Mouse (Mus musculus): ENCODE results near the gene Ugt1a2. TPM values are rescaled to one million over a fixed set of nuclear protein-coding genes. Genes with fewer than 3 reads are reported as not detected.

Gene Ugt1a2
- polyA plus RNA-seq, 1 experiment from 2014 or later = not detected

GRCm38 (mm10) chr1:88206843-88207479 lies 6.6 kb downstream of the Ugt1a2 start:
- peaks cover 11% of the 10 kb centered on the region for H3K4me1 ChIP-seq
- H3K4me2 ChIP-seq = no peak overlapping the region
- no peaks in the 10 kb centered on the region; the same call in 1 of the 2 replicates for H3K27me3 ChIP-seq (replicated peaks)
- H3K4me3 ChIP-seq = no peak overlapping the region
- no peak overlapping the region; the same call in 1 of the 2 replicates for H3K27ac ChIP-seq (replicated peaks)
- H3K36me3 ChIP-seq = no peaks in the 10 kb centered on the region
- 52% methylated on average over 2 of the region's 2 CpGs for WGBS
- ATAC-seq (ENCODE audit: extremely low read depth, insufficient number of reproducible peaks, low FRiP score, low TSS enrichment) = no peak
- H3K9ac ChIP-seq = no peak overlapping the region
- peaks cover 8% of the 10 kb centered on the region for H3K9me3 ChIP-seq

DNA sequence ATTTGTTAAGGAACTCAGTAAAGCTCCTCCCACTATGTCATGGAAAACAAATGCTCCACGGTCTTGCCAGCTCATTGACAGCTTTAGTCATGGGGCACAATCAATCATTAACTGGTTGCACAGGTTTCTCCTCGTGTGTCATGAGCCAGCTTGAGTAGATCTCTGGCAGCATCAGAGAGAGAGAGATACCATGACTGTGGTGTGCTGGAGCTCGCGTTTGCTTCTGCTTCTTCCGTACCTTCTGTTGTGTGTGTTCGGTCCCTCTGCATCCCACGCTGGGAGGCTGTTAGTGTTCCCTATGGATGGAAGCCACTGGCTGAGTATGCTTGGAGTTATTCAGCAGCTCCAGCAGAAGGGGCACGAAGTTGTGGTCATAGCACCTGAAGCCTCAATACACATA lies 11.4 kb downstream of the Ugt1a2 start, which contains the start of gene Ugt1a1:
Ugt1a1 (plus strand) TSS at position 148 of the 400 bp plus-strand sequence.
- H3K4me2 ChIP-seq = no peak within 1 kb of the TSS
- H3K4me1 ChIP-seq = no peaks in the 10 kb centered on the region
- 59% methylated on average over 8 of the region's 8 CpGs for WGBS
- no peak within 1 kb of the TSS for H3K27ac ChIP-seq (replicated peaks)
- H3K27me3 ChIP-seq (replicated peaks) = no peaks in the 10 kb centered on the region
- peaks cover 48% of the 10 kb centered on the region for H3K9me3 ChIP-seq
- no peak for ATAC-seq (ENCODE audit: extremely low read depth, insufficient number of reproducible peaks, low FRiP score, low TSS enrichment)
- no peaks in the 10 kb centered on the region for H3K36me3 ChIP-seq
- H3K9ac ChIP-seq = no peak within 1 kb of the TSS
- no peak within 1 kb of the TSS for H3K4me3 ChIP-seq

GRCm38 (mm10) chr1:88212341-88213045 lies 12.1 kb downstream of the Ugt1a2 start:
- no peaks in the 10 kb centered on the region for H3K27me3 ChIP-seq (replicated peaks)
- no peaks in the 10 kb centered on the region for H3K4me1 ChIP-seq
- peaks cover 48% of the 10 kb centered on the region for H3K9me3 ChIP-seq
- H3K4me3 ChIP-seq = no peak overlapping the region
- WGBS = 52% methylated on average over 8 of the region's 8 CpGs
- no peaks in the 10 kb centered on the region for H3K36me3 ChIP-seq
- no peak overlapping the region for H3K4me2 ChIP-seq
- no peak overlapping the region for H3K9ac ChIP-seq
- H3K27ac ChIP-seq (replicated peaks) = no peak overlapping the region
- ATAC-seq (ENCODE audit: extremely low read depth, insufficient number of reproducible peaks, low FRiP score, low TSS enrichment) = peak; percentile 23; the same call in 1 of the 2 replicates

- Histone ChIP-seq H3K9me3 (peaks cover 48% of the 10 kb centered on the region), H3K9ac (no peak overlapping the region), H3K36me3 (no peaks in the 10 kb centered on the region), H3K27me3 (replicated peaks) (no peaks in the 10 kb centered on the region), H3K27ac (replicated peaks) (no peak overlapping the region), H3K4me2 (no peak overlapping the region), H3K4me3 (no peak overlapping the region), H3K4me1 (no peaks in the 10 kb centered on the region)
- WGBS = 66% methylated on average over 1 of the region's 1 CpGs
- no peak for ATAC-seq (ENCODE audit: extremely low read depth, insufficient number of reproducible peaks, low FRiP score, low TSS enrichment)
These were observed 12.7 kb downstream of the Ugt1a2 start for GRCm38 (mm10) chr1:88213061-88213460.

DNA sequence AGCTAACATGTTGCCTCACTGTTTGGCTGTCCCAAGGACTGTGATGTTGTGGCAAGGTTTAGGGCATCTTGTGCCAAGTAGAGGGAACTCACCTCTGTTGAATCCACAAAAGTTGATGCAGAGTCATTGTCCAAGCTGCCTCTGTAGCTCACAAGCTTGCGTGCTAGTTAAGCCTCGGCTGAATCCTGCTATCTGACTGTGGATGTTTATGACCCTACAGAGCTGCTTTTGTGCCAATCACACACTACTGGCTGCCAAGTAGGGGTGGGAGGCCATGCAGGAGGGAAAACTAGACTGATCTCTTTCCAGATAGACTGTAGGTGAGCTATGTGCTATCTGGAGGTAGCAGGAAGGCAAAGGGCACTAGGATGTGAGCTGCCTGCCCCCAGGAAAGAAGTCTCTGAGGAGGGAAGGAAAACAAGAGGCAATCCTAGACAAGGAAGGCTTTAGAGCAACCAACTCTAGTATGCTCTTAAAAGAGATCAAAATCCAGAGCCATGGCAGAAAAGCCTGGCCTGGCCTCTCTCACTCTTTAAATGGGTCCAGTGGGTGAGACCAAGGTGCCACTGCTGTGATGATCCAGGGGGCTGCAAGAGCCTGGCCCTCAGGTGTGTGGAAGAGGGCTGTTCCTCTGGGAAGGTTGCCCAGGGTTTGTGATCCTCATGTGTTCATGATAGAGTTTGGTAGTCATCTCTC lies 13.5 kb downstream of the Ugt1a2 start:
- H3K9me3 ChIP-seq = peaks cover 48% of the 10 kb centered on the region
- no peaks in the 10 kb centered on the region for H3K36me3 ChIP-seq
- no peak overlapping the region for H3K4me2 ChIP-seq
- no peak overlapping the region for H3K4me3 ChIP-seq
- no peaks in the 10 kb centered on the region for H3K27me3 ChIP-seq (replicated peaks)
- ATAC-seq (ENCODE audit: extremely low read depth, insufficient number of reproducible peaks, low FRiP score, low TSS enrichment) = no peak
- no peak overlapping the region for H3K27ac ChIP-seq (replicated peaks)
- H3K9ac ChIP-seq = no peak overlapping the region
- no peaks in the 10 kb centered on the region for H3K4me1 ChIP-seq
- 66% methylated on average over 2 of the region's 2 CpGs for WGBS

GRCm38 (mm10) chr1:88214462-88214952 lies 14.1 kb downstream of the Ugt1a2 start:
- no peak for ATAC-seq (ENCODE audit: extremely low read depth, insufficient number of reproducible peaks, low FRiP score, low TSS enrichment)
- no peak overlapping the region for H3K4me3 ChIP-seq
- no peaks in the 10 kb centered on the region for H3K27me3 ChIP-seq (replicated peaks)
- no peaks in the 10 kb centered on the region for H3K4me1 ChIP-seq
- peaks cover 48% of the 10 kb centered on the region for H3K9me3 ChIP-seq
- H3K9ac ChIP-seq = no peak overlapping the region
- no peak overlapping the region for H3K27ac ChIP-seq (replicated peaks)
- H3K4me2 ChIP-seq = no peak overlapping the region
- H3K36me3 ChIP-seq = no peaks in the 10 kb centered on the region
- 62% methylated on average over 2 of the region's 2 CpGs for WGBS

GRCm38 (mm10) chr1:88215466-88216380 lies 15.3 kb downstream of the Ugt1a2 start:
- H3K4me1 ChIP-seq = no peaks in the 10 kb centered on the region
- no peak for ATAC-seq (ENCODE audit: extremely low read depth, insufficient number of reproducible peaks, low FRiP score, low TSS enrichment)
- no peak overlapping the region for H3K4me2 ChIP-seq
- H3K27me3 ChIP-seq (replicated peaks) = no peaks in the 10 kb centered on the region
- H3K9me3 ChIP-seq = peaks cover 48% of the 10 kb centered on the region
- 62% methylated on average over 10 of the region's 10 CpGs for WGBS
- H3K36me3 ChIP-seq = no peaks in the 10 kb centered on the region
- no peak overlapping the region for H3K9ac ChIP-seq
- H3K4me3 ChIP-seq = no peak overlapping the region
- no peak overlapping the region for H3K27ac ChIP-seq (replicated peaks)

- 51% methylated on average over 2 of the region's 2 CpGs for WGBS
- peaks cover 44% of the 10 kb centered on the region for H3K9me3 ChIP-seq
- ATAC-seq (ENCODE audit: extremely low read depth, insufficient number of reproducible peaks, low FRiP score, low TSS enrichment) = no peak
These were observed 16.1 kb downstream of the Ugt1a2 start for GRCm38 (mm10) chr1:88216551-88216950.

GRCm38 (mm10) chr1:88217144-88217543 lies 16.7 kb downstream of the Ugt1a2 start:
- H3K4me2 ChIP-seq = no peak overlapping the region
- no peaks in the 10 kb centered on the region for H3K36me3 ChIP-seq
- peaks cover 41% of the 10 kb centered on the region for H3K9me3 ChIP-seq
- H3K27me3 ChIP-seq (replicated peaks) = no peaks in the 10 kb centered on the region
- no peak overlapping the region for H3K27ac ChIP-seq (replicated peaks)
- 55% methylated on average over 2 of the region's 2 CpGs for WGBS
- no peak overlapping the region for H3K9ac ChIP-seq
- ATAC-seq (ENCODE audit: extremely low read depth, insufficient number of reproducible peaks, low FRiP score, low TSS enrichment) = no peak
- no peaks in the 10 kb centered on the region for H3K4me1 ChIP-seq
- H3K4me3 ChIP-seq = no peak overlapping the region

More at GRCm38 (mm10) chr1:88216551-88216950, 16.1 kb downstream of the Ugt1a2 start:
- Histone ChIP-seq H3K4me2 (no peak overlapping the region), H3K27ac (replicated peaks) (no peak overlapping the region), H3K4me3 (no peak overlapping the region), H3K9ac (no peak overlapping the region), H3K36me3 (no peaks in the 10 kb centered on the region), H3K27me3 (replicated peaks) (no peaks in the 10 kb centered on the region), H3K4me1 (no peaks in the 10 kb centered on the region)

DNA sequence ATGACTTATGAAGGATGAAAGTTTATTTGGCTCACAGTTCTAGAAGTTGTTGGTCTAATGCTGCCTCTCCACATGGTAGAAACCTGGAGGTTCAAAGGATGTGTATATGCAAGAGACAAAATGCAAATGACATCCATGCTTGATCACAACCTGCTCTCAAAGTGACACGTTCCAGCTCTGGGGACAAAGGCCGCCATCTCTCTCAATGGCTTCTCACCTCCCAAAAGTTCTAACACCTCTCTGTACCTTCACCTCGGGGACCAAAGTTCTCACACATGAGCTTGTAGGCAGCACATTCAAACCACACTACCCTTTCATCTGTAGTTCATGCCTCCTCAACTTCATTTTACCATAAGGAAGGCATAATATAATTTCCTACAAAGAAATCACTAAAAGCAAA lies 17.2 kb downstream of the Ugt1a2 start:
- H3K9me3 ChIP-seq = peaks cover 38% of the 10 kb centered on the region
- no peaks in the 10 kb centered on the region for H3K4me1 ChIP-seq
- H3K27me3 ChIP-seq (replicated peaks) = no peaks in the 10 kb centered on the region
- no peak overlapping the region for H3K4me3 ChIP-seq
- no peaks in the 10 kb centered on the region for H3K36me3 ChIP-seq
- no peak overlapping the region for H3K27ac ChIP-seq (replicated peaks)
- 29% methylated on average over 3 of the region's 3 CpGs for WGBS
- no peak overlapping the region for H3K4me2 ChIP-seq
- ATAC-seq (ENCODE audit: extremely low read depth, insufficient number of reproducible peaks, low FRiP score, low TSS enrichment) = no peak
- H3K9ac ChIP-seq = no peak overlapping the region
